Mouse (Mus musculus) fibroblast of lung, adult 2 months (primary cell): ENCODE results near the gene Tacc3.

Experiments
- DNase-seq: peaks from one replicate; pipeline ENCODE4 v3.0.0-alpha.2; 2011; ENCODE audit warnings: low read depth

Tacc3 gene

DNA sequence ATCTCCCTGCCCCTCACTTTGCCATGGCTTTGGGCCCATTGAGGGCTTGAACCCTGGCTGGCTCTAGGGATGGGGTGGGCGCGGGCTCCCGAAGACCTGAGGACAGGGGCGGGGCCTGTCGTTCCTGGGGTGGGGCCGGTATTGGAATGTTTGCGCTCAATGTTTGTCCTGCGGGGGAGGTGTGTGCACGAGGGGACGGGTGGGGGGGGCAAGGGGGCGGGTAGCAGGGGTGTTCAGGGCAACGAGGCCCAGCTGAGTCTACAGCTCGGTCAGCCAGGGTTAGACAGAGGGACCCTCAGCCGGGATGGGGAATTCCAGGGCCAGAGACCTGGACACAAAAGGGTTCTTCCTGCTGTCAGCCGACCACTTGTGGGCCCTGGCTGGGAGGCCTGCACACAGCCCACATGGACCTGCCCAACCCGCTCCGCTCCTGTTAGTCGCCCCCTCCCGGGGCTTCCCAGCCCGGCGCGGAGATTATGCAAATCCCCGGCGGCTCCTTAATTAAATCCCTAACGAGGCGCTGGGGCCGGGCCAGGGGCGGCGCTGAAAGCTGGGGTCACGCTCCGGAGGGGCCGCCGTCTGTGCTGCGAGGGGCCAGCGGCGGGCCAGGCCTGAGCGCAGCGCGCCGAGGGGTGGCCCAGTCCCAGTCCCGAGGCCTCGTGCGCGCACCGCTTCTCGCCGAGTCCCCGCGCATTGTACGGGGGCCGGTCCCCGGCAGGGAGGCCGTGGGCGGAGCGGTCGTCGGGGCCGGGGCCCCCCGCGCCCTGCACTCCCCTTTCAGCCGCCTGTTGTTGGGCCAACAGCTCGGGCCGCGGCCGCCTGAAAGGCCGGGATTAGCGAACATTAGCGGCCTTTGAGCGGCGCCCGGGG, 37.2 kb downstream of the Tacc3 start:
- DNase-seq = no peak

DNA sequence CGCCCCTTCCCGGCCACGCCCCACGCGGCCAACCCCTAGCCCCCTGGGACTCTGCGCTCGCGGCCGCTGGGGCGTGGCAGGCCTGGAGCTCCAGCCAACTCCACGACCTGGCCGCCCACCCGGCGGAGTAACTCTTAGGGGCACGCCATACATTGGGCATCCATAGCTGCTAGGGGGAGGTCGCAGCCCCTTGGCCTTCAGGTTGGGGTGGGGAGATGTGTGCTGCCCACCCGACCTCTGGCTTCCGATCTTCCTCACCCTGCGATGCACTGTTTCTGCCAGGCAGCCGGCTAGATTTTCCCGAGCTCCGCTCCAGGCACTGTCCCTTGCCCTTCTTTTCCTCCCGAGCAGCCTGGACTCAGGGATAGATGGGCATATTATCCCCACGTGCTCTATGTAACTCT, 37.8 kb downstream of the Tacc3 start:
- no peak for DNase-seq

DNA sequence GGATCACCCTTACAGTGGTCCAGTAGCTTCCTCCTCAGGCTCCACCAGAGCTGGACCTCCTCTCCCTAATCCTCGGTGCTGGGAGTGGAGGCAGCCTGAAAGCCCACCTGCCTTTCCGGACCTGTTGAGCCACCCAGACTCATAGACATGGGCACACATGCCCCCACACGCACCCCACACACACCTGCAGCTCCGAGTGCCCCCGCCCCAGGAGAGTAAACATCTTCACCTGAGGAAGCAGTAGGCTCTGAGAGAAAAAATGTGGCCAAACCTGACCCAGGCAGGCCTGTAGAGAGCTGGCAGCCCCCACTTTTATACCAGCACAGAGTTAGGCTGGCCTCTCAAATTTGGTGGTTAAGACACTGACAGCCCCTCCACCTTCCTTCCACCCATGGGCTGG, 38.5 kb downstream of the Tacc3 start:
- no peak for DNase-seq

DNA sequence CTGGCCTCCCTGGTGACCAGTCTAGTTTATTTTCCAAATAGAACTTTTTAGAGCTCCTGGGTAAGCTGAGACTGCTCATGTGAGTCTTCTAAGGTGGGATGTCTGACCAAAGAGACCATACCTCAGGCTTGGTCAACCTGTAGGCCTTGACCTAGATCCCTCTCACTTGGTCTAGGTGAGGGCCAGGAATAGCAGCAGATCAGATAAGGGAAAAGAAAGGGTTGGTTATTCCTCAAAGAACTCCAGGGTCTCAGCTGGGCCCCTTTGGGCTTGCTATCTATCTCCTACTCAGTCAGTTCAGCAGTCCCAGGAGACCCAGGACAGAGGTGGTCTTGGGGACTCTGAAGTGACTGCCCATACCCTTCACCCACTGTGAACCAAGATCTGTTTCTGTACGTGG, 39.6 kb downstream of the Tacc3 start:
- no peak for DNase-seq

DNA sequence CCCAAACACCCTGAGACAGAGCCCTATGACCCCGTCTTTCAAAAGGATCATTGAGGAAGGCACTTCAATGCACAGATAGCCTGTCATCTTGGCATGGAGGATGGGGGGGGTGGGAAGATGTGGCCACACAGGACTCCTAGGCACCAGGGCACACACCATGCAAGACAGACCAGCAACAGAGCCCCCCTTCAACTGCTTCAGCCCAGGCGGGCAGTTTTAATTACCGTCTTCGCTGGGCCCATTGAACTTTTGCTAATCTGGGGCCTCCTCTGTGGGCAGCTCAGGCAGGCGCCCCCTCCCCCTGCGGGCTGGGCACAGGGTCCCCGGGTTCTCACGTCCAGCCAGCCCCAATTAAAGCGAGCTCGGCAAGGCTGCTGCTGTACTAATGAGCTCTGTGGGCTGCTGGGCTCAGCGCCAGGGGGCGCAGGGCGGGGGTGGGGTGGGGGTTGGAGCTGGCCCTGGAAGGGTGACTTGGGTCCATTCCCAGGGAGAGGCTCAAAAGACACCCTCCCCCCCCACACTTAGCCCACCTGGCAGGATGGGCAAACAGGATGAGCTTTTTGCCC, 40.1 kb downstream of the Tacc3 start:
- no peak for DNase-seq

DNA sequence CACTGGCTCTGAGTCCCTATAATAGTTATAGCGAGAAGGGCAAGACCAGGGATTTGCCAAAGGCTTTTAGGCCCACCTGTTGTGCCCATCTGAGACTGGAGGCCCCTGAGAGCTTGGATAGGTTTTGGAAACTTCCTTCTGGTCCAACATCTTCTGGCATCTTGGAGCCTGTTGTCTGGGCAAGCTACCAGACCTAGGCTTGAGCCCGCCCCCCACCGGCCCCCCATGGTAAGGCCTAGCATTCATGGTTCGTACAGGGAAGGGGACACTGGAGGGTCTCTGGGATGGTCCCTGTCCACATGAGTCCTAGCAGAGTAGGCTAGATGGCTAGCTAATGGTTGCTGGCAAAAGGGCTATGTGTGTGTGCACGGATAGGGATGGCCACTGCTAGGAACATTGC, 40.7 kb downstream of the Tacc3 start:
- no peak for DNase-seq

DNA sequence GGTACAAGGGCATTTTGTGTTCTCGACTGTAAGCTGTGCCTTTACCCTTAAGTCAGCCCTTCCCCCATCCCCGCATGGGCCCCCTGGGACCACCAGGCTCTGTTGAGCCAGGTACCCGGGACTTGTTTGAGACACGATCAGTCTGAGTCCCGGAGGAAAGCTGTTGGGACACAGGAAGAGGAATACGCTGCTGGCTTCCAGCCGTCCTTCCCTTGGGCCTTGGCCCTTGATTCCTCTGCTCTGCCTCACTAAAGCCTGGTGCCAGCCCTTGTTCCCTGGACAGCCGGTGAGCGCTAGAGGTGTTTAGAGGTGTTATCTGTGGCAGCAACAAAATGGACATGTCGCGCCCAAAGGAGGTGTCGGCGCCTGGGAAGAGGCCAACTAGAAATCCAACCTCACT, 42.1 kb downstream of the Tacc3 start:
- DNase-seq = no peak

DNA sequence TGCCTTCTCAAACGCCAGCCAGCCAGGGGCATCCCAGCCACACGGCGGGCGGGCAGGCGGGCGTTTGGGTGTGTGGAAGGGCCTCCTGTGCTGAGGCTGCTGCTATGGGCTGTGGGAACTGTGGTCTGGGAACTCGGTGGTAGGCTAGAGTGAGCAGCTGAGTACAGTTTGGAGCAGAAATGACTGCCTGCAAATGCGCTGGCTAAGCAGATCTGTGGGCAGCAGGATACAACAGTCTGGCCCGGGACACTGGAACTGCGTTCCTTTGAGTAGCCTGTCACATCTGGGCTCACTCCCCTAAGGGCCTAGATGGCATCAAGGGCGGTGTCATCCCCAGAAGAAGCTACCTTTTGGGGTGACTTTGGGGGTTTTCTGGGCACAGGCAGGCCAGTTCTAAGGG, 43.9 kb downstream of the Tacc3 start:
- no peak for DNase-seq

DNA sequence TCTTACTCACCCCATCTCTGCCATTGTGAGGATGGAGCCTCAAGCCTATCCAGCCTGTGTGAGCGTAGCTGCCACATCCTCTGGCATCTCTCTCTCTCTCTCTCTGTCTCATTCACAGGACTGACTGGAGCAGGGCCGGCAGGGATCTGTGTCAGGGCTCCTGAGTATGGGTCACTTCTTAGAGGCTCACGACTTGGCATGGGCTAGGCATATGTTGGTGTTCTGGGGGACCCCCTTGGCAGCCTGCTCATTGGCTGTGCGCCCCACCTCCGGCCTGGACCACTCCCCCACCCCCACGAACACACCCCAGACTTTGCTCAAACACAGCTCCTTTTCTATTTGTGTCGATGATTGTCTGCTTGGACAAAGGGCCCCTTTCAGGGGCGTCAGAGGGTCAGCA, 46.1 kb downstream of the Tacc3 start:
- DNase-seq = no peak

DNA sequence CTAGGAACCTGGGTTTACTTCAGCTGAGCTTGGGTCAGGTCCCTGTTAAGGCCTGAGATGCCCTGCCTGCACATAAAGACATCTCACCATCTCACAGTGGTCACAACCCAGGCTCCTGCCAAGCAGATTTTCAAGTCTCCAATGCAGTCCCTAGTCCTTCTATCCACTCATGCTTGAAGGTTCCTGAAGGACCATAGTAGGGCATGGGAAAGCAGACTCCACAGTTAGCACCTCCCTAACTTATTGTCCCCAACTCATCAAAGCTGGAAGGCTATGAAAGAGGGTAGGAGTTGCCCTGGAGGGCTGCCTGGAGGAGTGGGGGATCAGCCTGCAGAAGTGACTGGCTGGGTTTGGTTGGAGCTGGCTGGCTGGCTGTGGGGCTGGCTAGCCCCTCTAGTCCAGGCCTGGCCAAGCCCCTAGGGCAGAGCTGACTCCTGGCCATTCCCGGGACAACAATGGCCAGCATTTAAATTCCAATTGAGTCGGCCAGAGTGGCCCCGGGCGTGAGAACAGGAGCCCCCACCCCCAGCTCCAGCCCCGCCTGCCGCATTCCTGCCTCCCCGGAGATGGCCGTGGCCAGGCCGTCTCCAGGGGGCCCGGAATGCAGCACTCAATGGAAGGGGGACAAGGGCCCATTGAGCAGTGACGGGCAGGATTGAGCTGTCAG, 47.1 kb downstream of the Tacc3 start:
- no peak for DNase-seq

DNA sequence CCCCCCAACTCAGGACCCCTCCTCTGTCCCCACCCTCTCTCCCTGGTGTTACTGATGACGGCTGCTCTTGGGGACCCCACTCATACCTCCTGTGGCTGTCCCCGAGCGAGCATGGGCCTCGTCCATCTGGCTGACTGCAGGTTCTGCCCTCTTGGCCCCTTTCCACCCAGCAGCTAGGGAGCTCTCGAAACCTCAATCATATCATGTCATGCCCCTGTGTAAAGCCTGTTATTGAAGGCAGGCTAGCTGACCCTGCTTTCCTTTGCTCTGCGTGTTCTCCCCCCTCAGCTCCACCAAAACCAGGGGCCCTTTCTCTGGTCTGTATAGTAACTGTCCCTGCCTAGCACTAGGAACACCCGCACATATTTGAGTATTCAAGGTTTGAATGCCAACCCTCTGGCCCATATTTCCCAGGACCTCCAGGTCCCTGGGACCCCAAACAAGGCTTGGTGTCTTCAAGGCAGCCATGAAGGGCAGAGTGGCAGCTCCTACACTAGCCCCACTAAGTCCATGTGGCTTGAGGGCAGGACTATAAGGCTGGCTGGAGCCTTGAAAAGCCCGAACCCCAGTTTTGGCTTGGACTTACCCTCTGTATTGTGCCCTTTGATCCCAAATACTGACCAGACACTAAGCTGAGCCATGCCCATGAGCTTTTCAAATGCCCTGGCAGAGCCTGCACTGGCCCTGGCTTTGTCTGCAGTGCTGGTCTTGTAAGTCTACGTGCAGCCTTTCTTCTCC, 47.9 kb downstream of the Tacc3 start:
- no peak for DNase-seq

DNA sequence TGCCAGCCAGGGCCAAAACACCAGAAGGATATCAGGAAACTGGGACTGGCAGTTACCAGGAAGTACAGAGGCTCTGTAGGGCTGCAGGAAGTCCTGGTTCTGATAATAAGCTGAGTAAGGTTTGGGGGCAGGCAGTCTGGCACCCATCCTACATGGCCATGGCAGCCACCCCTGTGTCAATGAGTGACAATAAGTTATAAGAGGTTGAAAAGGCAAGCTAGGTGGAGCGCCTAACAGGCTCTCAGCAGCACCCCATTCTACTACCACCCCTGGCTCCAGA, 48.4 kb downstream of the Tacc3 start:
- DNase-seq = no peak

DNA sequence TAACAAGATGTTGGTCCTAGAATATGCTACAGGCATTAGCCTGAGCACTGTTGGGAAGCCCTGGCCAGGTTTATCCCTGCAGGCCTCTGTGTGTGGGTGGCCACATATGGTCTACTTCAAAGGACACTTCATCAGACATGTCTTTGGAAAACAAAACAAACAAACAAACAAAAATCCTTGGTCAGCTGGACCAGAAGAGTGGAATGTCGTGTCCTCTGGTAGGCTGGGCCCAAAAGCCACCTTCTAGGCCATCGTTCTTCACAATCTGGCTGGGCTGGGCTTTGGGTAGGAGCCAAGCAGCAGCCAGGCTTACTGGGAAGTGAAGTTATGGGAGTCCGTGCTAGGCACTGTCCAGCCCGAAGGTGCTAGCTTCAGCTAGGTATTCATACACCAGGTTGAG, 49.2 kb downstream of the Tacc3 start:
- DNase-seq = no peak

DNA sequence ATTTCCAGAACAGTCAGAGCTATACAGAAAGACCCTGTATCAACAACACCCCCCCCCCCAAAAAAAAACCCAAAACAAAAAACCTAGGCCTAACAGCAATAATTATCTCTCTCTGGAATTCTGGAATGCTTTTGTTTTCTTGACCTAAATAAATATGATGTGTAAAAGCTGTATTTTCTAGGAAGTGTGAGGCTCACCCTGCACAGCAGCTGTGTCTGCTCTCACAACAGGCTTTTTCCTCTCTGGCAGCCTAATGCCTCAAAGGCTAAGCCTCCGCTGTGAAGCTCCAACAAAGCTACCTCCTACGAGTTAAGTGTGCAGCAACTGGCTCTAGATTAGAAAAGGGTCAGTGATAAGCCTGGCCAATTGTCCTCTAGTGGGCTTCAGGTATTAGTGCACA, 51.1 kb downstream of the Tacc3 start:
- DNase-seq = no peak

DNA sequence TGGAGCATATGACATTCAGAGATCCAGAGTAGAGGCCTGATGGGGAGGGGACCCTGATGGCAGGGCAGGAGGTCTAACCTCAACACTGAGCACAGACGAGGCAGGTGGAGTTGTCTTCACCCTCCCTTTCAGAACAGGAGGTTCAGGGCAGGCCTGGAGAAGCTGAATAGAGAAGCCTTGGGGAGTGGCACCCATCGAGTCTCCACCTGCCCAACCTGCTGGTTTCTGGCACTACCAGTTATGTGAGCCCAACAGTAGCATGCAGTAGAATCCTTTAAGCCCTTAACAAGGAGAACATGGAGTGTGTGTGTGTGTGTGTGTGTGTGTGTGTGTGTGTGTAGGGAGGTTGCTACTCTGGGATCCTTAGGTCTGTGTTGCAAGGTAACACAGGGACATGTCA, 54.6 kb downstream of the Tacc3 start:
- DNase-seq = no peak

DNA sequence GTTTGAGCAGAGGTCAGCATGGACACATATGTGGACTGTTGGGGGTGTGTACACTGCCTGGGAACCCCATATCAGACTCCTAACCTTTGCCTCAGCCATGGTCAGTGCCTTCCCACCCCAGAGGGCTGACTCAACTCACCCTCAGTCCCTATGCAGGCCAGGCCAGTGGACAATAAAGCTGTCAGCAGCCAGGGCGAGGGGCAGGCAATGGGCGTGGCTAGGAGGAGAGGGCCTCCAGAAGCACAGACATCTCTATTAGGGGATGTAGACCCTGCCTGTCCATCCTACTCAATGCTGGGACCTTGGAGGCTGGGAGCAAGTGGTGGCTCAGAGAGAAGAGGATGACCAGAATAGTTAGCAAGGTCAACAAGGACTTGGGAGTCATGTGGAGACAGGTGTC, 57.3 kb downstream of the Tacc3 start:
- DNase-seq = no peak

DNA sequence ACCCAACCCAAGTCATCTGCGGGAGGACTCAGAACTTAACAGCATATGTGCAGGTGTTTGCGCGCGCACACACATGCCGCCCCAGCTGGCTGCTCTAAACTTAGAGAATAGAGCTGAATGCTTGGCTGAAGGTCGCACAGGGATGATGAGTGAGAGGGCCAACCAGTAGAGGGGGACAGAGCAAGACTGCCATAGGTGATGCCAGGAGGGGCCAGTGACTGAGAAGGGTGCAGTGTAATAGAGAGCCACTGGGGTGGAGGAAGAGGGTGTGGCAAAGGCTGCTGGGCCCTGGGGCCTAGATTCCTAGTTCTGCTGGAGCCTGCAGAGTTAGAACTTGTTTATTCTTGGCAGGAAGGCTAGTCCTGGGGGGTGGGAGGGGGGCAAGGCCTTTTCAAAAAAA, 58.5 kb downstream of the Tacc3 start:
- no peak for DNase-seq

DNA sequence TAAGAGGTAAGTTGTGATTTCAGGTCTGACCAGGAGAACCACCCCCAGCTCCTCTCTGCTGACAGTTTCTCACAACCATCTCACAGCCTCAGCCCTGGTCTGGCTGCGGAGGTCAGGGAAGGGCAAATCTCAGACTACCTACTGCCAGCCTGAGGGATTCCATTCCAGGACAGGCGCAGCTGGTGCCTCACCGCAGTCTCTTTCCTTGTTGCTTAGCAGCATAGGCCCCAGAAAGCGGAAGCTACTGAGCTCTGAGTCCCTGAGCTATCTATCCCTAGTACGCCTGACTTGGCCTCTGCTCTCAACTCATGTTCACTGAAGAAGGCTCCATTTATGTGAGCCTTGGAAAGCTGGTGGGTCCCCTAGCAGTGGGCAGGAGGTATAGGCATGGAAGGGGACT, 60.5 kb downstream of the Tacc3 start:
- DNase-seq = no peak

DNA sequence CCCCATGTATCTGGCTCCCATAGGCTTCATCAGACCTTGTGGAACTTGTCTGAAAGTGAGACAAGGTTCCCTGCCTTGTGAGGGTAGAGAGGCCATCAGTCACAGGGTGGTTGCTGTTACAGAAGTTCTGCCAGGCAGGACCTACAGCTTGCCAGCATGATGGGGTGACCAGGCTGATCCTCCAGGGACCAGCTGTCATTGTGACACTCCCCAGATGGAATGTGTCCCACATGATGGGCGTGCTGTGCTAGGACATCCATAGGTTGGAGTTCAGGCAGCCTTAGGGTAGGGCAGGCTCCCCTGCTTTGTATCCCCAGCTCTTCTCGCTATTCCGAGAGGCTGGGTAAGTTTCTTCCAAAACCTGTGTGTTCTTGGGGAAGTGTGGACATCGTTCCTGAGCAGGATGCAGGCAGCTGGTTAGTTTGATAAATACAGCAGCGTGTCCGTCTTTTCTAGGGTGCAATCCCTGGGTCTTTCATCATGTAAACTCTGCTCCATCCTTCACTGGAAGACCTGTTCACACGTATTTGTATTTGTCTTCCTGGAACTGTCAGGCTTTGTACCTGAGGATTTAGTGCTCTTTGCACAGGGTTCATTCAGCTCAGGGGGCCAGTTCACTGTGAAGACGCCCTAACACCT, 63.0 kb downstream of the Tacc3 start:
- no peak for DNase-seq

DNA sequence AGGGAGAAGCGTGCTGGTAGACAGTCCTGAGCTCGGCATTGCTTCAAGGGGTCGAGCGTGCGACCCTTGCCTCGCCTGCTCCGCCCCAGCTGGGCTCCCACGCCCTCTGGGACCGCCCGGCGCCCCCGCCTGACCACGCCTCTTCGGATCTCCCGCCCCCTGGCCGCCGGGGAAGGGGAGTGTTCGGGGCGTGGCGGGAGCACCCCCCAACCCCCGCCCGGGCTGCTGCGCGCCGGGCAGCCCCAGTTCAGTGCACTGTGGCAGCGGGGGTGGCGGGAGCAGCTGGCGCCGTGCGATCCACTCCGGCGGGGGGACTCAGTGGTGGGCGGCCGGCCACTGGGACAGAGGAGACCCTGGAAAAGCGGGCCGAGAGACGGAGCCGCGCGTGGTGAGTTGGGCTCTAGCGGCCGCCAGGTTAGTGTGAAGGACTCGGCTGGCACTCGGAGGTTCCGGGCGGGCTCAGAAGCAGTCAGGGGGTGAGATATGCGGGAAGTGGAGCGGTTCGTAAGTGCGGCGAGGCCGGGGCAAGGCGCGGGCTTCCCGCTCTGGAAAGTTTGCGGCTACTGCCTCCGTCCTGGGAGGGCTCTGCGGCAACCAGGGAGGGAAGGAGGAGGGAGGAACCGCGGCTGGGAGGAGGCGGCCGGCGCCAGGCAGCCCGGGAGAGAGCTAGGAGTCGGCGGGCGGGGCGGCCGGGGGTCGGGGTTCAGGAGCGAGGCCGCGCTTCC, 63.8 kb downstream of the Tacc3 start, which contains the start of gene Fgfr3:
Gene Fgfr3, plus strand, starts transcription at position 134 of the 725 bp plus-strand sequence.
- no peak for DNase-seq

DNA sequence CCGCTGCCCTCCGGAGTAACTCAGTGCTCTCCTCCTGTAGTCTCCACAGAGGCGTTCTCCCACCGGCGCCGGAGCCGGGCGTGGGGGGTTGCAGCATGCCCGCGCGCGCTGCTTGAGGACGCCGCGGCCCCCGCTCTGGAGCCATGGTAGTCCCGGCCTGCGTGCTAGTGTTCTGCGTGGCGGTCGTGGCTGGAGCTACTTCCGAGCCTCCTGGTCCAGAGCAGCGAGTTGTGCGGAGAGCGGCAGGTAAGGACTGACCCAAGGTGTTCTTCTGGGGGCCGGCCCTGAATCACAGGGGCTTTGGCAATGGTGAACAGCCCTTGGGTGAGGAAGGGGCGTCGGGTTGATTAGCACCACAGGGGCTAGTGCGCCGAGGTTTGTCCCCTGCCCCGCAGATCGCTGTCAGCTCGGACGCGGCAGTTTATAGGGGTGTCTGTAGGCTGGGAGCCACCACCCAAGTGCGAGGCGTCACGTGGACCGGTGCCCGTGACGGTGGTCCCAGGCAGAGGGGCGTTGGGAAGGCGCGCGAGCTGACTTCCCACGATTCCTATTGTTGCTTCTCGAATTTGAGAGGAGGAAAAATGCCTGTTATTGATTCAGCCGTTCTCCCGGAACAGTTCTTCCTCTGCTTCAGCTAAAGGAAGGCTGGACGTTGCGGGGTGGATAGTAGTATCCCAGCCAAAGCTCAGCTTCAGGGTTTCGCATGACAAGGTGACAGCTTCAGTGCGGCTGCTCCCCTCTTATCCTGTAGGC, 64.5 kb downstream of the Tacc3 start:
- no peak for DNase-seq
